Mouse (Mus musculus): ENCODE measurements around the gene Zmynd10.

Zmynd10 gene

DNA sequence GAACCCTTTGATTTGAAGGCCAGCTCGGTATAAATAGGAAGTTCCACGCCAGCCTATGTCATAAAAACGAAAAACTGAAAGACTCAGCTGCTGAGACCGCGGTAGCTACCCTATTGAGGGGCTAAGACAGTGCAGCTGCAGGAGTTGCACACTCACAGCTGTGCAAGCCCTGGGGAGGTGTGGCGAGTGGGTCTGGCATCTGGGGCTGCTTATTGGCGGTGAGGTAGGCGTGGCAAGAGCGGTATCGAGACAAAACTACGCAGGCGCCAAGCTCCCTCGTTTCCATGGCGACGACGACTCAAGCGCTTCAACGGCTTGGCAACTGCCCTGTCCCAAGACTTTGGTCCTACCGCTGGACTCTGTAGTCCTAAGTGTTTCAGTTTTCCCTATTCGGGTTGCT, at the start of gene Zmynd10:
Zmynd10 (plus strand) TSS at position 273 of the 400 bp plus-strand sequence.
- peak; percentile 94 for DNase-seq (ENCODE audit: low read depth)

DNA sequence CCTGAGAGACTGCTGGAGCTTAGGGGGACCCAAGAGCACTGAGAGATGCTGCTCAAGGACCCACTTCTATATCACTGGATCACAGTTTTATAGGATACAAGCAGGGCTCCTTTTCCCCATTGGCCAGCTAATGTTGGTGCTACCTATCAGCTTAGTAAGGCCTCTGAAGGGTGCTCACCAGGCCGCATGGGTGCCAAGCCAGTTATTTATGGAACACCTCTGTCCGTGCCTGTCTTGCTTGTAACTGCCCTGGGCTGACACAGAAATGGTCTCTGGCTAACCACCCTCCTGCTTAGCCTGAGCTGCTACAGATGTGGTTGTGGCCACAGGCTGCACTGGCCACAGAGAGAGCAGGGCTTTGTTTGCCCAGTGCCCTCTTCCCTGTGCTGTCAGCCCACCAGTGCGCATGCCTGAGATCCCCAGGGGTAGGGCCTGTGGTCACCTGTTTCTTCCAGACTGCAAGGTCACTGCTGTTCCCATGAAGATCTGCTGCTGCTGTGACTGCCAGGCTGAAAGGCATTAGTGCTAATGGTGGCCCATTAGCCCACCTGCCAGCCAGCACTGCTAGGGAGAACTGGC, 46.3 kb upstream of the Zmynd10 start:
- no peak for DNase-seq (ENCODE audit: low read depth)

DNA sequence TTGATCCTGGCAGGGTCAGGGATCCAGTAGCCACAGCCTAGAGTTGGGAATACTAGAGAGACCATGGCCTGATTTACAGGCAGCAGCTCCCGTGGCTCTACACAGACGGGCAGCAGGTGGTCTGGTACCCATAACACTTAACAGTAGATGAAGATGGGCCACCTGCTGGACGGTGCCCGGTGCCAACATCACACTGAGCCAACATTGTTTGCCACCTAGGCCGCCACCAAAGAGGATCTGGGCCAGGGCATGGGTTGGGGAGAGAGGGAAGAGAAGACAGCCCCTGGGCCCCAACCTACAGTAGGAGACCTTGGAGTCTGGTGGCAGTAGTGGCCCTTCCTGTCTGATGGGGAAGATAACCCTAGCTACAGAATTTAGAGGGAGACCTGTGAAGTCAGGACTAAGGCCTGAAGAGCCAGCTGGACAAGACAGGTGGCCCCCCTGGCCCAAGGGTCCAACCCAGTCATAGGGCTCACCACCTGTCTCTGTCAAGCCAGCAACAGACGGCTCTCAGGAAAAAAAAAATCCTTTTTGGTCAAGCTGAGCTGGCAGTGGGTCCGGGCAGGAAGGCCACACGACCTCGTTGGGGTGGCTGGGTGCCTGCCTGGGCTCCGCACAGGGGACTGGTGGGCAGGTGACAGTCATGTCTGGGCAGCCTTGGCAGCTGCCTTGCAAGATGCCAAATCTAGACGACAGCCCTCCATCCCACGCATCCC, 44.8 kb upstream of the Zmynd10 start:
- DNase-seq (ENCODE audit: low read depth) = no peak

DNA sequence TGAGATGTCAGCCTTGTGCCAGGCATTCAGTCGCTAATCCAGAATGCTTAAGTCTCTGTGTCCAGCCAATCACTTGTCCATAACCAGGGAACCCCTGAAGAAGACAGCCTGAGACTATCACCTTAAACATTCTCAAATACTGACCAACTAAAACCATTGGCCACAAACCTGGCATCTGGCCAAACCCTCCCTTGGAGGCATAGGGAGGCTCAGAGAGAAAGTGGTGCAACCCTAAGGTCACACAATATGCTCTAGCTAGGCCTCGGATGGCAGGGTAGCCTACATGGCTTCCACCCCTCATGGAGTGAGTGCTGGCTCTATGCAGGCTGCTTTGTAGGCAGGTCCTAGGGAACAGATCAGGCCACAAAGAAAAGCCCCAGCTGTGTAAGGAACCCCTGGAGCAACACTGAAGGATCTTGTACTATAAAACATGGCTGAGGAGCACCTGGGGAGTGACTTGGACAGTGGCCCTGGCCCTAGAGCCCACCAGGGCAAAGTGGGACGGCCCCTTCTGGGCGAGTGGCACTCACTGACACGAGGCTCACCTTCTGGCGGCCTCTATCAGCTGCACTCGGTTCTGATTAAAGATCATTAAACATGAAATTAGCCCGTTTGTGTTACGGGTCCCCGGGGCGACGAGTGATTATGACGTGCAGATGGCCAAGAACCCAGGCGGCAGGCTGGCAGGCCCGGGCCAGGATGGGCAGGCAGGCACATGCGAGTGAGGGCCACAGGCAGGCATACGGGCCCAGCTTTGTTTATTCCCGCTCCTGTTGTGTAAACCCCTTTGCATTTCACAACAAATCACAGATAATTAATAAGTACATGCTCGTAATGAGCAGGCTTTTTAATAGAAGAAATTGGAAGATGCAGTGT, 42.2 kb upstream of the Zmynd10 start:
- DNase-seq (ENCODE audit: low read depth) = no peak

DNA sequence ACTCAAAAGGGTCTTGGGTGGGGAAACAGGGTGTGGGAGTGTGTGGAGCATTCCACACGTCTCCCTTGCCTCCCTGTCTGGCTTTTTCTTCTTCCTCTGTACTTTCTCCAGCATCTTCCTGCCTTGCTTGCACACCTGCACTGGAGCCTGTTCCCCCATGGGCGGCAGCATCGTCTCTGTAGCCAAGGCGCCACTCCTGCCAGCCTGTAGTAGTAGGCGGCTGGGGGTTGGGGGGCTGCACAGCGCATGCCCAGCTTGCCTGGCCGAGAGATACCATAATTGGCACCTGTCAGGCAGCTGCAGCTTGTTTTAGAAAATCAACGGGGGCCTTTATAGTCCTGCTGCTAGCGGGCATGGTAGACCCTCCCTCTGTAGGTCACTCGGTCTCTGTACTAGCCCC, 38.8 kb upstream of the Zmynd10 start:
- no peak for DNase-seq (ENCODE audit: low read depth)

DNA sequence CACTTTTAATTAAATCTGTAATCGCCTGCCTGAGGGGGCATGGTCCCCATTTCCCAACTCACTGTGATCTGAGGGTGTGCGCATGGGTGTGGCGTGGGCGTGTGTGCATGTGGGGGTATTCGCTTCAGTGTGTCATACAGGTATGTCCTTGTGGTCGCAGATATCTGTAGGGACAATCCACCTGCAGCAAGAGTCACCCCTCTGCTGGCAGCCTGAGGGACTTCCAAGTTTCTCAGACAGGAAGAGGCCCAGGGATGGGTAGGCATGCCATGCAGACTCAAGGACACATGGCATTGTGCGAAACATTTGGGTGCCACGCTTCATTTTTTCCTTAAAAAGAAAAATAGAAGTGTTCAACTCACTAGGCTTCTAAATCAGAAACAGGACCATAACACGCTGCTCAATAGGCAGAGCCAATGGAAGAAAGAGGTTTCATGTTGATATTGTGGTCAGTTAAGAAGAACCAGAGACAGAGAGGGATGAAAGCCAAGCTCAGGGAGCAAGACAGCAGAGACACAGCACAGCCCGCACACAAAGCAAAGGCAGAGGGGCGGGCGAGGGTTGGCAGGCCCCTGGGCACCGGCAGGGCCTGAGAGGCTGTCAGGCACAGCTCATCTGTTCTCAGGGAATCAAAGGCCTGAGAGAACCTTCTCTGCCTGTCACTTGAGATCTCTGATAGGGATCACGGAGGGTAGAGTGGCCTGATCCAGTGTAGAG, 36.6 kb upstream of the Zmynd10 start:
- DNase-seq (ENCODE audit: low read depth) = no peak

DNA sequence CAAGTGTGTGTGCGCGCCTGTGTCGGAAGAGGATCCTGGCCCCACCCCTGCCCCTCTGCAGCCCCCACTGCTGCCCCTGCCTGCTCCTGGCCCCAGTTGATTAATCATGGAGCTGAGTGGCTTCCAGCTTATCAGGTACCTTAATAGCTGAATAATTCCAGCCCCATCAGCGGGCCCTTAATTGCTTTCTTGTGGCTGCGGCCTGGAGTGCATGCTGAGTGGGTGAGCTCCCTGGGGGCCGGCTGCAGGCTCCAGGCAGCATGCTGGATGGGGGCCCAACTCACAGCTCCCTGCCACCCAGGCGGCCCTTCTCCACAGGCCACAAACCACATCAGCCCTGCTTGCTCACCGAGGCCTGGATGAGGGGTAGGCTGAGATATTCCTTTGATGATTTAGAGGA, 35.7 kb upstream of the Zmynd10 start:
- DNase-seq (ENCODE audit: low read depth) = no peak

DNA sequence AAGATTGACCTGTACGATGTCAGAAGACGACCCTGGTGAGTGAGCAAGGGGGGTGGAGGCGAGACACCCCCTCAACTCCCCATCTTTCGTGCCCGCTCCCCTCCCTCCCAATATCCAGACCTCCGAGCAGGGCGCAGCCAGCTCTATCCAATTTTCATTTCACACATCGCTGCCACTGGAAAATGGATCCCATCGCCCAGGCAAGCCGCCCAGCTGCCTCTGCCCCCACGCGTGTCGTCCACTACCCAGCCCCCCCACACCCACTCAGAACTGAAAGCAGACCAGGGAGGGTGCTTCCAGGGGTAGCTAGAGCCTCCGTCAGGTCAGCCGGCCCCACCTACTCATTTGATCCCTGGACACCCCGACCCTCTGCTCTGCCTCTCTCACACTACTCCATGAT, 34.8 kb upstream of the Zmynd10 start:
- DNase-seq (ENCODE audit: low read depth) = no peak

DNA sequence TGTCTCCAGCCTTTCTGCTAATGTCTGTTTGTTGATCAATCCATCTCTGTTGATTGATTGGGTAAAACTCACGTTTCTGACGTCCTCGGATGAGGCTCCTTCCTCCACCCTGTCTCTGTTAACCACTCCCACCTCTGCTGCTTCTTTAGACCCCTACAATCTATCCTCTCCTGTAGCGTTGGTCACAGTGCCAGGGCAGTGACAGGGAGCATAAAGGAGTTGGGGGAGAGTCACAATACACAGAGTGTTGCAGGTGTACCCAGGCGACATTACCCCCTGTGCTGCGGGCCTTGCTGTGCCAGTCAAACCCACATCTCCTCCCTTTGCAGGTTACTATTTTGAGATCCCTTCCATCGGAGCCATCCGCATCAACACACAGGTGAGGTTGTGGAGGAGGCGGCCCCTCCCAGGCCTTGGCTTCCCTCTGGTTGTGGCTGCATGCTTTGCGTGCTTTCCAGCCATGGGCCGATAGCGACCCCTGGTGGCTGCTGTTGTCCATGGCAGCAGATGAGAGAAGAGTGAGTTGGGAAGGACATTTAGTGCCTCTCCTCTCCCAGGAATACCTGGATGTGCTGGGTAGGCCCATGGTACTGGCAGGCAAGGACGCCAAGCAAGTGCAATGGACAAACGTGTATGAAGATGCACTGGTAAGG, 32.7 kb upstream of the Zmynd10 start:
- DNase-seq (ENCODE audit: low read depth) = peak; percentile 87

DNA sequence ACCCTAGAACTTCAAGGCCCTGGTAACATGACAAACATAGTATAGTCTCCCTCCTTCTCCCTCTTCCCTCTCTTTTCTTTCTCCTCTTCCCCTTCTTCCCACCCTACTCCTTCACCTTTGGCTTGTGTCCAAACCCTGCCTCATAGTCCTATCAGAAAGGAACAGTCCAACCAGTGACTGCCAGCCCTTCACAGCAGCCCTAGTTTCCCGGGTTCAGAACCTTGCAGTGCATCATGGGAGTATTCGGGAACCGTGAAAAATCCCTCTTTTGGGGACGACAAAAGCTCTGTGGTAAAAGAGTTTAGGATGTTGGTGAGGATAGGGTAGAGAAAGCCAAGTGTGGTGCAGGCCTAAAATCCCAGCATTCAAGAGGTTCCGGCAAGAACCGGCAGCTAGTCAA, 26.8 kb upstream of the Zmynd10 start:
- no peak for DNase-seq (ENCODE audit: low read depth)

DNA sequence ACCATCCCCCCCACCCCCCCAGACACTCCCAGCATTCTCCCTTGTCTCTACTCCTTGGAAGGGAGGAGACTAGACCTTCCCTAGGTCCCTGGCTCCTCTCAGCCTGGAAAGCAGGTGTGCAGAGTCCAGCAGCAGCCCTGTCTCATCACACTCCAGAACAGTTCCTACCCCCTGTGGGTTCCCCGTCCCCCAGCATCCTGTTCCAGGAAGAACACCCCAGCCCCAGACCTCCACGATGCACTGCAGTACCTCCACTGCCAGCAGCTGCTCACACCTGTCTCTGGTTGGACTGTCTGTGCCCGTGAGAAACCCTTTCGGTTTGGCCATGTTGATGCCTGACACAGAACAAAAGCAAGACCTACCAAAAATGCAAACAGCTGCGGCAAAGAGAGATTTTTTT, 25.9 kb upstream of the Zmynd10 start:
- no peak for DNase-seq (ENCODE audit: low read depth)

DNA sequence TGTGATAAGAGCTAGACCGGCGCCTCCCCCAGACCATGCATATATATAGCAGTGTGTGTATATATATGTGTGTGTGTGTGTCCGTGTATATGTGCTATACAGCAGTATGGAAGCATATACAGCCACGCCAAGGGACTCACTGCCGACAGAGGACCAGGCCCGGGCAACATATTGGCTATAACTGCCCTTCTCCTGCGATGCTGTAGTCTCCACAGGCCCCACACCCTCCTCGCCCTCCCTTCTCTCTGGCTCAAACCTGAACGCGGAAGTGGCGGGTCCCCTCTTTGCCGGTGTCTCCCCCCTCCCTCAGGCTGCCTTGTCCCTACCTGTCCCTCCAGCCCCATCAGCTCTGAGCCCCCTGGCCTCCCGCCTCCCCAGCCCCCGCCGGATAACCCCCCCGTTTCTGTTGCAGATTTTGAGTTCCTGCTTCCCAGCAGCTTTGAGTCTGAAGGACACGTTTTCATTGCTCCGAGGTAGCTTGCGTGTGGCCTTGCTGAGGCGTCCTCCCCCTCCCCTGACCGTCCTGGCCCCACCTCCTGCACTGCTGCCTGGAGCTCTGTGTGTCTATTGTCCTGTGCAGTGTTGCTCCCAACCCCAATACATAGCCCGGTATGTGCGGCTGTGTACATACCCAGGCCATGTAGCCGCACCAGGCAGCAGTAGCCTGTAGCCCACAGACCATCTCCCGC, 25.2 kb upstream of the Zmynd10 start:
- DNase-seq (ENCODE audit: low read depth) = peak; percentile 58

DNA sequence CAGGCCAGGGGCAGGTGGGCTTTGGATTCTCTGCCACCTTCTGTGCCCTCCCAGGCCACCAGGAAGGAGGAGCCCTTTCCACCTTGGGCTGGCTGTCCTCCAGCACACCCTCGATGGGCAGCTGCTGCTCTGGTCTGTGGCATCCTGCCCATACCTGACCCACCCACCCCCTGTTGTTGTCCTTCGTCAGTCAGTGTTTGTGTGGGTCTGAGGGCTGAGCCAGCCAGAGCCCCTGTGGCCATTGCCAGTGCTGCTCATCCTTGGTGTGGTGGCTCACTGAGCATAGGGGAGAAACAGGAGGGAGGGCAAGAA, 24.7 kb upstream of the Zmynd10 start:
- no peak for DNase-seq (ENCODE audit: low read depth)

DNA sequence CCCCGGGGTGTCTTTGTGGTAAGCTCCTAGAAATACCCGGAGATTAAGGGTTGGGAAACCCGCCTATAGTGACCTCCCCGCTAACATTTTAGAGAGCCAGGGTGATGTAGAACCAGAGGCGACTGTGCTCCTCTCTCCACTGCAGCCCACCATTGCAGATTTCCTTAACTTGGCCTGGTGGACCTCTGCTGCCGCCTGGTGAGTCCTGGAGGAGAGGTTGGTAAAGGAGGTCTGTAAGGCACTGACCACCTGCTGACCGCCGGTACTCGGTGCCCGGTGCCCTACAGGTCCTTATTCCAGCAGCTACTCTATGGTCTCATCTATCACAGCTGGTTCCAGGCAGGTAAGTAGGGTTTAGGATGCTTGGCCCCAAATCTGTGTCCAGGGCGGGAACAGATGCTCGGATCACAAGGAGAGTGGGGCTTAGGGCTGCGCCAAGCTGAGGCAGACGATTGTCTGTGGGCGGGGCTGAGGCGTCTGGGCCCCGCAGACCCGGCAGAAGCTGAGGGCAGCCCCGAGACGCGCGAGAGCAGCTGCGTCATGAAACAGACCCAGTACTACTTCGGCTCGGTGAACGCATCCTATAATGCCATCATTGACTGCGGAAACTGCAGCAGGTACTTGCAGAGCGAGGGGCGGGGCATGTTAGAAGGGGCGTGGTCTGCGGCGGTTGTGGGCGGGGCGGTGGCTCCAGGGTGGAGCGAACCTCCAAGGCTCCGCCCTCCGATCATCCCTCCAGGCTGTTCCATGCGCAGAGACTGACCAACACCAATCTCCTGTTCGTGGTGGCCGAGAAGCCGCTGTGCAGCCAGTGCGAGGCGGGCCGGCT, 20.7 kb upstream of the Zmynd10 start:
- DNase-seq (ENCODE audit: low read depth) = peak; percentile 86

DNA sequence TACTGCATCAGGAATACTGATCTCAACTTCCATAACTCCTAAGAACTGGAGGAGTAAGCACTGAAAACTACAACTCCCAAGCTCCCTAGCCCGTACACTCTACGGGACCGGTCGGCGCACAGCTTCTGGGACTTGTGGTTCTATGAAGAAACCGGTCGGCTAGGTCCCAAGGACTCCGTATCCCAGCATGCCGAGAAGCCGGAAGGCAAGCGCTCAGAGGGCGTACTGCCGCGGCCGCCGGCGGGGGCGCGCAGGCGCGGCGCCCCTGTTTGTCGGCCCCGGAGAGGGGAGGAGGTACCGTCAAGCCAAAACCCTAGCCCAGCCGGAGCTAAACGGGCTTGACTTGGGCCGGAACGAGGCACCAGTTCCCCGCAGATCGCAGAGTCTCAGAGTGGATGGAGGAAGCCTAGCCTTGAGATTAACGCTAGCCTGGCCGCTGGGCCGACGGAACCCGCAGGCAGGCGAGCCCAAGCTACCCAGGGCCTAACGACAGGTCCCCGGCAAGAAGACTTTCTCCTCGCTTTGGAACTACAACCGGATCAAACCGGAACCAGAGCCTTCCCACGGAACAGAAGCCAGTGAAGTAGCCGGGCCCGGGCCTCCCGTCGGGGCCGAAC, 13.2 kb upstream of the Zmynd10 start, which contains the start of gene Tmem115:
Tmem115 (plus strand) TSS at position 155 of the 617 bp plus-strand sequence.
- DNase-seq (ENCODE audit: low read depth) = peak; percentile 94

DNA sequence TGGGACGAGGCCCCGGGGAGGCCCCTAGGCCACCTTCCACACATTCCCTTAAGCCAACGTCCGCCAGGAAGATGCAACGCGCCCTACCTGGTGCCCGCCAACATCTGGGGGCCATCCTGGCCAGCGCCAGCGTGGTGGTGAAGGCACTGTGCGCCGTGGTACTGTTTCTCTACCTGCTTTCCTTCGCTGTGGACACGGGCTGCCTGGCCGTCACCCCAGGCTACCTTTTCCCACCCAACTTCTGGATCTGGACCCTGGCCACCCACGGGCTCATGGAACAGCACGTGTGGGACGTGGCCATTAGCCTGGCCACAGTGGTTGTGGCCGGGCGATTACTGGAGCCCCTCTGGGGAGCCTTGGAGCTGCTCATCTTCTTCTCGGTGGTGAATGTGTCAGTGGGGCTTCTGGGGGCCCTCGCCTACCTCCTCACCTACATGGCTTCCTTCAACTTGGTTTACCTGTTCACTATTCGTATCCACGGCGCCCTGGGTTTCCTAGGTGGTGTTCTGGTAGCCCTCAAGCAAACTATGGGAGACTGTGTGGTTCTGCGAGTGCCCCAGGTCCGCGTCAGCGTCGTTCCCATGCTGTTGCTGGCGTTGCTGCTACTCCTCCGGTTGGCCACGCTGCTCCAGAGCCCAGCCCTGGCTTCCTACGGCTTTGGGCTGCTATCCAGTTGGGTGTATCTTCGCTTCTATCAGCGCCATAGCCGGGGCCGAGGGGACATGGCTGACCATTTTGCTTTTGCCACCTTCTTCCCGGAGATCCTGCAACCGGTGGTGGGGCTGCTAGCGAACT, 12.5 kb upstream of the Zmynd10 start:
- peak; percentile 51 for DNase-seq (ENCODE audit: low read depth)

DNA sequence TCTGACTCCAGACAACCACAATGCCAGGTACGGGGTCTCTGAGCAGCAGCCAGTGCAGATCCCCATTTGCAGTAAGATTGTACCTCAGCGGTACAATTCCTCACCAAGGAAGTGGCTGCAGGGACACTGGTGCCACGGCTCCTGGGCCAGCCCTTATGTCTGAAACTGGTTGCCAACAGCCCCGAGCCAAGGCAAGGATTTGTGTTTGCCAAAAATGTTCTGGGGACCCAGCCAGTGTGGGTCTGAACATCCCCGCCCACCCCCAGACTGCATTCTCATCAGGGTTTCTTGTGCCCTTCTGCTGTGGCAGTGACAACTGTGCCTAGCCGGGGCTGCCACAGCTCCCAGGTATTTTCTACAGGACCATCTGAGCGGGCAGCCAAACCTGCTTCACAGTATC, 8.9 kb upstream of the Zmynd10 start:
- no peak for DNase-seq (ENCODE audit: low read depth)

DNA sequence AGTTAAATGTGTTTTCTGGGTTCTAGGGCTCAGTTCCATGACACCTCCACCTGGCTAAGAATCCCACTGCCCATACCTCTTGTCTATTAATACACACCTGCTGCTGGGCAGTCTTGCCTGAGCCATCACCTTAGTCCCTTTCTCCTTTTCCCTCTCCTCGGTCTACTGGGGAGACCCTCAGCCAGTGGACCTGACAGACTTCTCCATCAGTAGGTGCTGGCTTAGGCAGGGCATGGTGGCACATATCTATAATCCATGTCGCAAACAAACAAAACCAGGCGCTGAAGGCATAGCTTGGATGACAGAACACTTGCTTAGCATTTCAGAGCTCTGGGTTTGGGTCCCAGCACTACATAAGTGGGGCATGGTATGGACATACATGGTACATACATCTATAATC, 8.4 kb upstream of the Zmynd10 start:
- DNase-seq (ENCODE audit: low read depth) = no peak

DNA sequence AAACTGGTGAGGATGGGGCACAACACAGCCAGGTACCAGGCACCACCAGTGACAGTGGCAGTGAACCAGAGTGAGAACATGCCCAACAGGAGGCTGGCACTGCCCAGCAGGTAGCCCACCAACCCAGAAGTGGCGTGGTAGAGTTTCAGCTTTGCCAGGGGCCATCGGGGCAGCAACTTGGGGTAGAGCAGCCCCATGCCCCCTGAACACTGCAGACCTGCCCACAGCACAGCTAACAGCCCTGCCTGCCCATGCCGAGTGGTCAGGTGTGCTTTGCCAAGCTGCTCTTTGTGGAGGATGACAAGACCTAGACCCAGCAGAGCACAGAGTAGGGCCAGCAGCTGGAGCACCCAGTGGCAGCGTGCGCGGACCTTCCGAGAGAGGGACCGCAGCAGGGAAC, 7.2 kb upstream of the Zmynd10 start:
- DNase-seq (ENCODE audit: low read depth) = no peak
